Mouse (Mus musculus): ENCODE results near the gene Sult2a1. TPM values are rescaled to one million over a fixed set of nuclear protein-coding genes. Genes with fewer than 3 reads are reported as not detected.
"Not testable (repeated sequence)": the region's sequence is repeated elsewhere in the genome, so short reads cannot be mapped to it uniquely, and the experiment has no call there.

Gene Sult2a1
- total RNA-seq (2018; cell fraction: chromatin; rRNA removed): not detected
- not detected for total RNA-seq (2018; cell fraction: cytosol; rRNA removed)
- not detected for total RNA-seq (2018; cell fraction: nucleus; rRNA removed)
- polyA plus RNA-seq (2018): not detected in 3 replicates

DNA sequence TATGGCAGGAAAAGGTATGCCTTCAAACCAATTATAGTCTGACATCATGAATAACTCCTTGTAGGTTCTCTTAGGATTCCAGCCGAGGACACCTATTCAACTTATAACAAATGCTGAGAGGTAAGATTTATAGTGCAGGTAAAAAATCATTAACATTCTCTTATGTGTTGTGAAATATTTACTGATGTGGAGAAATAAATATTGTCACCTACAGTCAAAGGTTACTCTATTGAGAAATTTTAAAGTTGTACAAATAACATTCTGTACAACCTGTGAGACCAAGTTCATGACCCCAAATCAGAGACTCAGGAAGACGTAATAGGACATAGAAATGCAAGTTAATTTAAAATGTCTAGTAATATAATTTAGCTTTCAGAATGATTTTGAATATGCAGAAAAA lies at the start of gene Sult2a1:
TSS of gene Sult2a1 (minus strand) at position 101 of the 400 bp plus-strand sequence.
- H3K27ac ChIP-seq; H3K79me2 ChIP-seq (ENCODE audit: inconsistent target); H3K4me3 ChIP-seq (ENCODE audit: inconsistent target); H3K36me3 ChIP-seq (ENCODE audit: inconsistent target): not testable (repeated sequence)
- no CpG with 5 or more reads among the region's 2 CpGs for WGBS (ENCODE audit: missing documents)

DNA sequence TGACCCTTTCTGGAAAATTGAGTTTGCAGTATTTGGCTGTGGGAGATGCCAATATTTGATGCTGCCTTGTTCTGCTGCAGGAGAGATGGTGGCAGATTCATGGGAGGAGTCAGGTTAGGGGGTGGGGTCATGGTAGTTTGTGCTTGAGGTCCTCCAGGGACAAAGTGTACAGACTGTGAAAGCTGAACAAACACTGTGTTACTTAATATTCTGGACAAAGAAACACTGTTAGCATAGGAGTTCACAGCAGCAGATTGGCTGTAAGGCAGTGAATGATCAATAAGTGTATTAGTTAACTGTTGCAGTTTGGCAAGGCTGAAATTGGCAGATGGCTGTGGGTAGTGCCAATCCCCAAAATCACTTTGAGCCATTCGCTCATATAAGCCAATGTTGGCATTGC lies 23.3 kb downstream of the Sult2a1 start:
- H3K27ac ChIP-seq: no peak overlapping the region
- no peaks in the 10 kb centered on the region for H3K36me3 ChIP-seq (ENCODE audit: inconsistent target)
- WGBS (ENCODE audit: missing documents): 90% methylated on average over 1 of the region's 1 CpGs
- H3K4me3 ChIP-seq (ENCODE audit: inconsistent target): no peak overlapping the region
- no peaks in the 10 kb centered on the region for H3K79me2 ChIP-seq (ENCODE audit: inconsistent target)

Other genes starting within 250 kb of the Sult2a1 start
- gene Sult2a5, start 213.4 kb downstream of the Sult2a1 start, polyA plus RNA-seq (2018): not detected in 3 replicates
- not detected in 3 replicates for gene Sult2a2, start 103.9 kb downstream of the Sult2a1 start, polyA plus RNA-seq (2018)
- not detected in 3 replicates for gene Sult2a4, start 152.2 kb upstream of the Sult2a1 start, polyA plus RNA-seq (2018)

Data from macrophage (primary cell).